Mouse (Mus musculus) spleen, postnatal 0 days (tissue): Measurements from ENCODE around the gene Opa3. TPM values are rescaled to one million over a fixed set of nuclear protein-coding genes. Genes with fewer than 3 reads are reported as not detected.

Experiments
- microRNA counts: library from miRNA; unstranded; fragments of <30 nt; microRNA quantifications from one replicate; lab custom pipeline; 2015
- polyA plus RNA-seq: library from polyadenylated mRNA; unstranded; fragments of >200 nt; fragmentation: Nextera tagmentation; extraction: Ambion mirVana; gene quantifications from 2 replicates; pipeline ENCODE4 v1.2.1, GENCODE M21; 2015

Gene Opa3
- 14.7 and 14.8 TPM in 2 replicates for polyA plus RNA-seq

GRCm38 (mm10) chr7:19227883-19228792, at the start of gene Opa3:
Opa3 (plus strand) TSS chr7:19228334.

DNA sequence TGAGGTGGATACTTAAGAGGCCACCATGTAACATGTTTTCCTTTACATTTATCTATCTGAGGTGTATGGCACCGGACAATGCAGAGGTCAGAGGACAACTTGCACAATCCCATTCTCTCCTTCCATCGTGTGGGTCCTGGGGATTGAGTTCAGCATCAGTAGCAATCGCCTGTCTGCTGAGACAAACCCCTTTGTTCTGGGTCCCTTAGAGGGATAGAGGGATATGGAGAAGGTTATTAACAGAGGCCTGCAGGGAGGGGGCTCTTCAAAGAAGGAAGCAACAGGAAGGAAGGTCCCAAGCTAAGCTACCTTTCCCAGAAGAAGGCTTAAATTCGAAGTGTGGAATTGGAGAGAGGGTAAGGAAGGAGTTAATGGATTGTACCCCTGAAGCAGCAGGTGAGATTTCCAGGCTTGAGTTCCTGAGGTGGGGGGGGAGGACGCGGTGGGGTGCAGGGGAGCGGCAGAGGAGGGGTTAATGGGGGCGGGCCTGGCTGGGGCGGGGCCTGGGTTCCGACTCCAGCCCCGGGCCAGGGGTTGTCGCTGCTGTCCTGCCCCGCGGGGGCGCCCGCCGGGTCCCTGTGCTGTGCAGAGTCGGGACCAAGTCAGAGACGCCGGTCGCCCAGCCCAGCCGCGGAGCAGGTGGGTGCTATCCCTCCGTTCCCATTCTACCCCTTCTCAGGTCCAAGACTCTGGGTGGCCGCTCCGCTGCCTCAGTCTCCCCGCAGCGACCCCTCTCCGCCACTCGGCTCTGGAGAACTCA, 16.0 kb upstream of the Opa3 start, which contains the start of gene Gpr4:
Gpr4 (plus strand) TSS at position 543 of the 760 bp plus-strand sequence.

GRCm38 (mm10) chr7:19271238-19272172, 43.4 kb downstream of the Opa3 start, which contains the start of gene Vasp:
Vasp (minus strand) TSS chr7:19271817.

GRCm38 (mm10) chr7:19279581-19280114, 51.5 kb downstream of the Opa3 start, which contains the start of gene Ppm1n:
Ppm1n (minus strand) TSS chr7:19280064.

DNA sequence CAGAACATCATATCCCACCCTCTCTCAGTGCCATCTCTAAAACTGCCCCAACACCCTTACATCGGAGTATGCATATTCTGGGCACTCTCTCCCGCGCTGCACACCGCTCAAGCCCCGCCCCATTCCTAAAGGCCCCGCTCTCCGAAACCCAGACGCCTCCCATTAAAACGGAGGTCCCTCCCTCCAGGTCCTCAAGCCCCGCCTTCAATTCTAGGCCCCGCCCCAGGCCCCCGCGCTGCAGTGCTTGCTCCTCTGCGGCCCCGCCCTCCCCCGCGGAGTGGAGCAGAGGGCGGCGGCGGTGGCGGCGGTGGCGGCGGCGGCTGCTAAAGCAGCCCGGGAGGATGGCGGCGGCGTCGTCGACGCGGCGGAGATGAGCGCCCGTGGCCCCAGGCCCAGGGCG, 54.3 kb downstream of the Opa3 start, which contains the start of gene Rtn2:
Rtn2 (plus strand) TSS at position 240 of the 400 bp plus-strand sequence.

MicroRNAs within 50 kb of the gene (microRNA counts, 519-probe panel; counts per million panel counts)
- 88.3 counts per million for microRNA mmu-miR-330 (lab: Ali Mortazavi, UCI)

Other genes starting within 250 kb of the Opa3 start
- gene Nanos2, start 240.9 kb upstream of the Opa3 start, polyA plus RNA-seq: not detected in 2 replicates
- 1.1 and 1.4 TPM in 2 replicates for gene Mypop, start 237.1 kb upstream of the Opa3 start, polyA plus RNA-seq
- 7.4 and 8.6 TPM in 2 replicates for gene Irf2bp1, start 224.3 kb upstream of the Opa3 start, polyA plus RNA-seq
- gene Foxa3, start 204.8 kb upstream of the Opa3 start, polyA plus RNA-seq: 0.15 and 0.19 TPM in 2 replicates
- gene Sympk, start 204.0 kb upstream of the Opa3 start, polyA plus RNA-seq: 11.2 and 11.7 TPM in 2 replicates
- not detected in 2 replicates for gene Rsph6a, start 173.6 kb upstream of the Opa3 start, polyA plus RNA-seq
- gene Dmwd, start 152.1 kb upstream of the Opa3 start, polyA plus RNA-seq: 5.5 and 7.2 TPM in 2 replicates
- gene Dmpk, start 144.5 kb upstream of the Opa3 start, polyA plus RNA-seq: 9.4 and 11.5 TPM in 2 replicates
- gene Six5, start 133.7 kb upstream of the Opa3 start, polyA plus RNA-seq: 1.4 and 2.4 TPM in 2 replicates
- 0.25 and 0.51 TPM in 2 replicates for gene Gm4969, start 110.0 kb upstream of the Opa3 start, polyA plus RNA-seq
- gene Fbxo46, start 108.5 kb upstream of the Opa3 start, polyA plus RNA-seq: 7.2 and 8.3 TPM in 2 replicates
- 6.5 and 7.0 TPM in 2 replicates for gene Qpctl, start 79.0 kb upstream of the Opa3 start, polyA plus RNA-seq
- 84.5 and 92.5 TPM in 2 replicates for gene Snrpd2, start 78.6 kb upstream of the Opa3 start, polyA plus RNA-seq
- gene Gipr, start 62.2 kb upstream of the Opa3 start, polyA plus RNA-seq: 0.04 and 0.06 TPM in 2 replicates
- 3.9 and 5.1 TPM in 2 replicates for gene Eml2, start 51.9 kb upstream of the Opa3 start, polyA plus RNA-seq
- 0.59 and 0.81 TPM in 2 replicates for gene Gpr4, start 15.8 kb upstream of the Opa3 start, polyA plus RNA-seq
- gene Vasp, start 43.5 kb downstream of the Opa3 start, polyA plus RNA-seq: 71.2 and 86.4 TPM in 2 replicates
- gene Ppm1n, start 51.7 kb downstream of the Opa3 start, polyA plus RNA-seq: 0.18 and 0.19 TPM in 2 replicates
- gene Rtn2, start 54.3 kb downstream of the Opa3 start, polyA plus RNA-seq: 4.2 and 4.7 TPM in 2 replicates
- 0.07 TPM in 1 of 2 replicates, not detected in the other for gene Fosb, start 81.7 kb downstream of the Opa3 start, polyA plus RNA-seq
- 25.0 and 25.6 TPM in 2 replicates for gene Ercc1, start 116.4 kb downstream of the Opa3 start, polyA plus RNA-seq
- gene Cd3eap, start 131.1 kb downstream of the Opa3 start, polyA plus RNA-seq: 14.4 and 16.6 TPM in 2 replicates
- 1.8 and 2.3 TPM in 2 replicates for gene Ppp1r13l, start 131.4 kb downstream of the Opa3 start, polyA plus RNA-seq
- gene Ercc2, start 153.7 kb downstream of the Opa3 start, polyA plus RNA-seq: 7.3 and 9.0 TPM in 2 replicates
- 0.65 and 0.82 TPM in 2 replicates for gene Klc3, start 175.8 kb downstream of the Opa3 start, polyA plus RNA-seq
- 0.96 and 1.4 TPM in 2 replicates for gene Ckm, start 176.4 kb downstream of the Opa3 start, polyA plus RNA-seq
- 2.9 and 3.6 TPM in 2 replicates for gene Mark4, start 230.5 kb downstream of the Opa3 start, polyA plus RNA-seq
- 1.3 and 2.0 TPM in 2 replicates for gene Exoc3l2, start 235.0 kb downstream of the Opa3 start, polyA plus RNA-seq